Mouse (Mus musculus) CH12.LX (cell line): ENCODE results near the gene Rgs19.

ENCODE experiments used
- E2F4 ChIP-seq: IDR thresholded peaks from 2 replicates; pipeline ENCODE4 v1.6.1; 2011; ENCODE audit warnings: low read depth, low read length, improper control_type of control experiment; ENCODE audit not compliant: insufficient replicate concordance
- MAFK ChIP-seq: IDR thresholded peaks from 2 replicates; pipeline ENCODE4 v1.6.1; 2011; ENCODE audit warnings: low read length, improper control_type of control experiment; ENCODE audit not compliant: insufficient replicate concordance
- POLR2A ChIP-seq: IDR thresholded peaks from 2 replicates; pipeline ENCODE4 v1.6.1; 2011; ENCODE audit warnings: low read depth, mild to moderate bottlenecking, improper control_type of control experiment, low read length

DNA sequence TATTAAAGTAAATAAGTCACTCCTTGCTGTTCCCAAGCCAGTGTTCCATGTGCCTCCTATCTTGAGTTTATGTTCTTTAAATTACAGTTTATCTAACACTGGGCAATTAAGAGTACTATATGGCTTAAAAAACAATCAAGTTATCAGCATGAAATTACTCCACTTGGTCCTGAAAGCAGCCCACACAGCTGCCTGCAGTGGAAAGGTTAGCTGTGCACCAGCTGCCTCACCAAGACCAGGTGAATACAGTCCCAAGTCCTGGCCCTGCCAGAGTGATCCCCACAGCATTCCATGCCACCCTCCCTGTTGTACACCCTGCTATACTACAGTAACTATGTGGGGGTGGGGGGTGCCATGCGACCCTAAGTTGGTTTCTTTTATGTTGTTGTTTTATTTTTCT is 40.3 kb downstream of the Rgs19 start:
- TF ChIP-seq MAFK (no peak), POLR2A (no peak), E2F4 (no peak)
